Mouse (Mus musculus): Measurements from ENCODE around the gene Kcnq5.
"Not testable (repeated sequence)": the region's sequence is repeated elsewhere in the genome, so short reads cannot be mapped to it uniquely, and the experiment has no call there.

Gene Kcnq5

GRCm38 (mm10) chr1:21634013-21634412 lies 327.7 kb downstream of the Kcnq5 start:
- no peak for DNase-seq

- DNase-seq = no peak
Measured at GRCm38 (mm10) chr1:21622455-21622854, 339.3 kb downstream of the Kcnq5 start.

GRCm38 (mm10) chr1:21622039-21622438 lies 339.7 kb downstream of the Kcnq5 start:
- no peak for DNase-seq

- no peak for DNase-seq
Measured at GRCm38 (mm10) chr1:21618712-21619111, 343.0 kb downstream of the Kcnq5 start.

- DNase-seq = no peak
Measured at GRCm38 (mm10) chr1:21616666-21617065, 345.1 kb downstream of the Kcnq5 start.

GRCm38 (mm10) chr1:21613933-21614332 lies 347.8 kb downstream of the Kcnq5 start:
- DNase-seq = no peak

- no peak for DNase-seq
Measured at GRCm38 (mm10) chr1:21604003-21604402, 357.7 kb downstream of the Kcnq5 start.

GRCm38 (mm10) chr1:21602567-21602966 lies 359.2 kb downstream of the Kcnq5 start:
- DNase-seq = no peak

- DNase-seq = no peak
Measured at GRCm38 (mm10) chr1:21600606-21601005, 361.1 kb downstream of the Kcnq5 start.

- no peak for DNase-seq
Measured at GRCm38 (mm10) chr1:21593872-21594271, 367.9 kb downstream of the Kcnq5 start.

GRCm38 (mm10) chr1:21567397-21567796 lies 394.3 kb downstream of the Kcnq5 start:
- not testable (repeated sequence) for DNase-seq

GRCm38 (mm10) chr1:21554630-21555029 lies 407.1 kb downstream of the Kcnq5 start:
- DNase-seq = no peak

- no peak for DNase-seq
Measured at GRCm38 (mm10) chr1:21552715-21553114, 409.0 kb downstream of the Kcnq5 start.

GRCm38 (mm10) chr1:21543909-21544308 lies 417.8 kb downstream of the Kcnq5 start:
- no peak for DNase-seq

- DNase-seq = no peak
Measured at GRCm38 (mm10) chr1:21539486-21539885, 422.3 kb downstream of the Kcnq5 start.

GRCm38 (mm10) chr1:21530823-21531222 lies 430.9 kb downstream of the Kcnq5 start:
- no peak for DNase-seq

GRCm38 (mm10) chr1:21521995-21522394 lies 439.7 kb downstream of the Kcnq5 start:
- DNase-seq = peak; percentile 36

- DNase-seq = no peak
Measured at GRCm38 (mm10) chr1:21521475-21521874, 440.3 kb downstream of the Kcnq5 start.

- no peak for DNase-seq
Measured at GRCm38 (mm10) chr1:21520116-21520645, 441.6 kb downstream of the Kcnq5 start.

GRCm38 (mm10) chr1:21506665-21507064 lies 455.1 kb downstream of the Kcnq5 start:
- no peak for DNase-seq

- no peak for DNase-seq
Measured at GRCm38 (mm10) chr1:21499815-21500534, 461.8 kb downstream of the Kcnq5 start.

GRCm38 (mm10) chr1:21496307-21496706 lies 465.4 kb downstream of the Kcnq5 start:
- DNase-seq = no peak

GRCm38 (mm10) chr1:21488645-21489044 lies 473.1 kb downstream of the Kcnq5 start:
- DNase-seq = no peak

- no peak for DNase-seq
Measured at GRCm38 (mm10) chr1:21486266-21486665, 475.5 kb downstream of the Kcnq5 start.

- peak; percentile 75 for DNase-seq
Measured at GRCm38 (mm10) chr1:21469311-21469710, 492.4 kb downstream of the Kcnq5 start.

Measured in thymus, postnatal 25 days (tissue).